Mouse (Mus musculus): ENCODE measurements at regions not wholly inside any gene's neighbourhood (a gene's known extent, or its start where the extent isn't known, plus 50 kb on each side); places are given as distances from the start of the nearest gene placed in this dataset.
A peak's percentile ranks its signal among the peaks of the same experiment; 100 is the strongest.

DNA sequence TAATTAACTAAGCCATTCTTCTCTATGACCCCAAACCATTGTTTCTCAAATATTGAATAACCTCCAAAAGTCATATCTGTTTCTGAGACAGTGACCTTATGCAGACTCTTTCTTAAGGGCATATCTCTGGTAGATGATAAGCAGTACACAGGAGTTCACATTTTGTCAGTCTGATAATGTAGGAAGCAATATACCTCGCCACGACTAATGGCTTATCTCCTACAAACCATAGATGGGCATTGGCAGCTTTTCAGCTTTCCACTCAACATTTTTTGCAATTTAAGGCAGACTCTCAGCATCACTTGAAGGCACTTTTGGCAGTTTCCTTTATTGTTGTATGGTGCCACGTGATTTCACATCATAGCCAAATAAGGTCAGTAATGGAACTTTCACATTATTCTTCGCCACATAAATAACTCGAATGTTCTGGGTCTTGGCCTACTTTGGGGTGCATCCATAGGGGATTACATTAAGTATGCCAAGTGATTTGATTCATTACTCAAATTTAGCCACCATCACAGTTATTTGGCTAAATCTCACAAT is 232.7 kb upstream of the Dpyd start:
- Histone ChIP-seq H3K36me3 (ENCODE audit: control insufficient read depth, insufficient read depth, low read length) (no peaks in the 10 kb centered on the region), H3K9ac (ENCODE audit: low read depth, low read length, severe bottlenecking) (no peak overlapping the region), H3K4me2 (replicated peaks; ENCODE audit: low read depth, low read length, severe bottlenecking) (no peak overlapping the region), H3K27me3 (ENCODE audit: control insufficient read depth, insufficient read depth, low read length) (no peaks in the 10 kb centered on the region), H3K4me3 (replicated peaks; ENCODE audit: low read length) (no peak overlapping the region), H3K27ac (replicated peaks; ENCODE audit: low read depth, low read length) (no peak overlapping the region), H3K9me3 (ENCODE audit: control insufficient read depth, low read length) (no peaks in the 10 kb centered on the region), H3K4me1 (ENCODE audit: control insufficient read depth, insufficient read depth, low read length) (no peaks in the 10 kb centered on the region)
- DNase-seq (ENCODE audit: low spot score) (no peak), ATAC-seq (ENCODE audit: low FRiP score, low read depth) (no peak)
- no peak for TF ChIP-seq POLR2A (IDR thresholded peaks at IDR 0.05; ENCODE audit: borderline replicate concordance, extremely low read depth, insufficient read depth, insufficient read length)
- 91% methylated on average over 5 of the region's 5 CpGs for WGBS

DNA sequence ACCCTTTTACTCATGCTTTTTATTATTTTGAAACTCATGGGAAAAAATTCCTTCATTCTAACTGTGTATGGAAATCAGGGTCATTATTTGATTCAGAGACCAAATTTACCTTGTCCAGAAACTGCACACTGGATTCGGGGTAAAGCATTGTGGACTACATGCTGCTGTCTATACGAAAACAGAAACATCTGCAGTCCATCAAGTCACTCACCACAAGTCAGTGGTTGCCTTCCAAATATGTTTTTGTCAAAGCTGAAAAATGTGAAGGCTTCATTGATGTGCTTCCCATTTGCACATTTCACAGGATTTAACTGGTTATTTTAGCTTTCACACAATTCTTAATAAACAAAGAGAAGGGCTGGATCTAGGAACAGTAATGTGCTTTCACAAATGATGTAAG is 230.4 kb upstream of the Dpyd start:
- H3K4me3 ChIP-seq (replicated peaks; ENCODE audit: low read length) = no peak overlapping the region
- ATAC-seq (ENCODE audit: low FRiP score, low read depth) (no peak), DNase-seq (ENCODE audit: low spot score) (peak; percentile 27)
- H3K4me1 ChIP-seq (ENCODE audit: control insufficient read depth, insufficient read depth, low read length) = no peaks in the 10 kb centered on the region
- no peak for TF ChIP-seq POLR2A (IDR thresholded peaks at IDR 0.05; ENCODE audit: borderline replicate concordance, extremely low read depth, insufficient read depth, insufficient read length)
- 47% methylated on average over 2 of the region's 2 CpGs for whole genome bisulfite sequencing
- H3K9me3 ChIP-seq (ENCODE audit: control insufficient read depth, low read length) = no peaks in the 10 kb centered on the region
- no peak overlapping the region for H3K27ac ChIP-seq (replicated peaks; ENCODE audit: low read depth, low read length)
- H3K36me3 ChIP-seq (ENCODE audit: control insufficient read depth, insufficient read depth, low read length) = no peaks in the 10 kb centered on the region
- H3K27me3 ChIP-seq (ENCODE audit: control insufficient read depth, insufficient read depth, low read length) = no peaks in the 10 kb centered on the region
- H3K9ac ChIP-seq (ENCODE audit: low read depth, low read length, severe bottlenecking) = no peak overlapping the region
- no peak overlapping the region for H3K4me2 ChIP-seq (replicated peaks; ENCODE audit: low read depth, low read length, severe bottlenecking)

DNA sequence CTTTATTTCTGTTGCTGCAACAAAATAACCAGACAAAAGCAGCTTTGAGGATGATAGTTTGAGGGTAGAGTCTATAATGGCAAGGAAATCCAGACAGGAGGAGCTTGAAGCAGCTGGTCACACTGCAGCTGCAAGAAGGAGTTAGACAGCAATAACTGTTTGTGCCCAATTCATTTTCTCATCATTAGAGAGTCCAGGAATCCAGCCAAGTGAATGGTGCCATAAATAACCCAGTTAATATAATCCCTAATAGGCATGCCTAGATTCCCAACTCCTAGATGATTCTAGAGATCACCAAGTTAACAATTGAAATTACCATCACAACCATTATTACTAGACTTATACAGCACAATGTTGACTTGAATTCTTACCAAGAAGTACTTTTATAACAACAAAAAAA is 223.2 kb upstream of the Dpyd start:
- H3K4me2 ChIP-seq (replicated peaks; ENCODE audit: low read depth, low read length, severe bottlenecking) = no peak overlapping the region
- no peak for TF ChIP-seq POLR2A (IDR thresholded peaks at IDR 0.05; ENCODE audit: borderline replicate concordance, extremely low read depth, insufficient read depth, insufficient read length)
- no peak for ATAC-seq (ENCODE audit: low FRiP score, low read depth)

DNA sequence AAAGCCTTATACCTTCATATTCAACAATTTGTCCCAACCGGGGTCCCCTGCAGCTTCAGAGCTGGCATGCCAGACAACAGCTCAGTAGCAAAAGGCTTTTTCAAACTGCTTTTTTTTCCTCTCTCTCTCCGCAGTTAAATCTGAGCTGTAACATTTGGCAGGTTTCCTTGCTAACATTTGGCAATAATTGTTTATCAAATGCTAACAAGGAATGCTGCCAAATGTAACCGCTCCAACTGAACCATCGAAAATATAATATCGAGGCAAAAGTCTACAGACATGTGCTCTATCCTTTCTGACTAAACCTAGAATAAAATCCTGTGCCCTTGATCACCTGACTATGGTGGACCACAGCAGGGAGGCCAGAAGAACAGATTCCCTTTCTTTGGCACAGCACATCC is 200.2 kb upstream of the Dpyd start:
- Histone ChIP-seq H3K27me3 (ENCODE audit: control insufficient read depth, insufficient read depth, low read length) (no peaks in the 10 kb centered on the region), H3K4me2 (replicated peaks; ENCODE audit: low read depth, low read length, severe bottlenecking) (no peak overlapping the region), H3K9ac (ENCODE audit: low read depth, low read length, severe bottlenecking) (no peak overlapping the region), H3K4me3 (replicated peaks; ENCODE audit: low read length) (no peak overlapping the region), H3K4me1 (ENCODE audit: control insufficient read depth, insufficient read depth, low read length) (no peaks in the 10 kb centered on the region), H3K36me3 (ENCODE audit: control insufficient read depth, insufficient read depth, low read length) (no peaks in the 10 kb centered on the region), H3K27ac (replicated peaks; ENCODE audit: low read depth, low read length) (no peak overlapping the region), H3K9me3 (ENCODE audit: control insufficient read depth, low read length) (no peaks in the 10 kb centered on the region)
- ATAC-seq (ENCODE audit: low FRiP score, low read depth) (no peak), DNase-seq (ENCODE audit: low spot score) (peak; percentile 36)
- no peak for TF ChIP-seq POLR2A (IDR thresholded peaks at IDR 0.05; ENCODE audit: borderline replicate concordance, extremely low read depth, insufficient read depth, insufficient read length)
- WGBS = 67% methylated on average over 5 of the region's 5 CpGs

More for the DNA sequence above, 223.2 kb upstream of the Dpyd start:
- Histone ChIP-seq H3K27me3 (ENCODE audit: control insufficient read depth, insufficient read depth, low read length) (no peaks in the 10 kb centered on the region), H3K9ac (ENCODE audit: low read depth, low read length, severe bottlenecking) (no peak overlapping the region), H3K27ac (replicated peaks; ENCODE audit: low read depth, low read length) (no peak overlapping the region), H3K36me3 (ENCODE audit: control insufficient read depth, insufficient read depth, low read length) (no peaks in the 10 kb centered on the region), H3K4me3 (replicated peaks; ENCODE audit: low read length) (no peak overlapping the region), H3K4me1 (ENCODE audit: control insufficient read depth, insufficient read depth, low read length) (no peaks in the 10 kb centered on the region), H3K9me3 (ENCODE audit: control insufficient read depth, low read length) (no peaks in the 10 kb centered on the region)
- no peak for DNase-seq (ENCODE audit: low spot score)

Measured in limb, embryonic 14.5 days (tissue).